Mouse (Mus musculus): ENCODE measurements around the gene Vmn2r18.

The Vmn2r18 gene

GRCm38 (mm10) chr5:151605921-151606320, at the start of gene Vmn2r18:
Gene Vmn2r18, minus strand, starts transcription at chr5:151606021.
- no peak for DNase-seq

- no peak for DNase-seq
These were observed 45.6 kb upstream of the Vmn2r18 start for GRCm38 (mm10) chr5:151651411-151651784.

GRCm38 (mm10) chr5:151650700-151651410, 45.0 kb upstream of the Vmn2r18 start, which contains the start of gene Rfc3:
Gene Rfc3, minus strand, starts transcription at chr5:151651242.
- peak; percentile 94 to 95 for DNase-seq

- DNase-seq, result no peak
These were observed 39.0 kb upstream of the Vmn2r18 start for GRCm38 (mm10) chr5:151644845-151645244.

- no peak for DNase-seq
These were observed 37.0 kb upstream of the Vmn2r18 start for GRCm38 (mm10) chr5:151642867-151643266.

GRCm38 (mm10) chr5:151642102-151642501, 36.3 kb upstream of the Vmn2r18 start:
- DNase-seq, result no peak

GRCm38 (mm10) chr5:151601696-151602095, 4.1 kb downstream of the Vmn2r18 start:
- no peak for DNase-seq

All from cerebellum, postnatal 36 days (tissue).